Mouse (Mus musculus): ENCODE measurements at regions not wholly inside any gene's neighbourhood (a gene's known extent, or its start where the extent isn't known, plus 50 kb on each side); places are given as distances from the start of the nearest gene placed in this dataset.

DNA sequence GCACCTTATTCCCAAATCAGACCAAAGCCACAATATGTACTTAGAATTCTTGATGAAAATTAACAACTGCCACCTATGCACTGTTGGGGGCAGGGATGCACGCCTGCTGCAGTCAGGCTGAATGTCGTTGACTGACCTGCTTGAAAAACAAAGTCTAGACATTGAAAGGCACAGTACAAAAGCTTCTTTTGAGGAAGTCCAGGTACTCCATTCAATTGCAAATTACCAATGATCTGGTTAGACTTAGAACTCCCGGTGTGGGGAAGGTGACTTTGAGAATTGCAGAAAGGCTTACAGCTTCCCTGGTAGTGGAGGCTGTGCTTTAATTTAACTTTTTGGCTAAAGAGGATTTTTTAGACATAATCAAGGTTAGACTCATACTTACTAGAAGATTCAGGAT, 112.7 kb downstream of the 9130204L05Rik start:
- Histone ChIP-seq H3K36me3 (ENCODE audit: control insufficient read depth, insufficient read depth, low read length, poor library complexity, severe bottlenecking) (no peaks in the 10 kb centered on the region), H3K9me3 (replicated peaks; ENCODE audit: control insufficient read depth, insufficient read depth, low read length, poor library complexity, severe bottlenecking) (peaks cover 38% of the 10 kb centered on the region), H3K4me3 (ENCODE audit: low read depth, low read length) (no peak overlapping the region), H3K4me1 (ENCODE audit: control insufficient read depth, insufficient read depth, low read length) (no peaks in the 10 kb centered on the region), H3K27ac (ENCODE audit: insufficient read depth, low read length) (peak overlapping the region; percentile 66), H3K9ac (ENCODE audit: low read depth, poor library complexity, severe bottlenecking) (no peak overlapping the region), H3K27me3 (ENCODE audit: control insufficient read depth, insufficient read depth, low read length, poor library complexity, severe bottlenecking) (no peaks in the 10 kb centered on the region)
- TF ChIP-seq CTCF (IDR thresholded peaks at IDR 0.05; ENCODE audit: low read depth, low read length) (no peak), POLR2A (IDR thresholded peaks at IDR 0.05; ENCODE audit: insufficient read depth, low read length) (no peak), EP300 (IDR thresholded peaks at IDR 0.05; ENCODE audit: insufficient read depth, low read depth, low read length) (0 out of 2 replicates have a peak, but pooled peaks have one; percentile 47)
